Mouse (Mus musculus): ENCODE results near the gene Nacad. TPM values are rescaled to one million over a fixed set of nuclear protein-coding genes. Genes with fewer than 3 reads are reported as not detected.

Nacad gene
- polyA plus RNA-seq, 1 experiment from 2014 or later, result 20.0 TPM

DNA sequence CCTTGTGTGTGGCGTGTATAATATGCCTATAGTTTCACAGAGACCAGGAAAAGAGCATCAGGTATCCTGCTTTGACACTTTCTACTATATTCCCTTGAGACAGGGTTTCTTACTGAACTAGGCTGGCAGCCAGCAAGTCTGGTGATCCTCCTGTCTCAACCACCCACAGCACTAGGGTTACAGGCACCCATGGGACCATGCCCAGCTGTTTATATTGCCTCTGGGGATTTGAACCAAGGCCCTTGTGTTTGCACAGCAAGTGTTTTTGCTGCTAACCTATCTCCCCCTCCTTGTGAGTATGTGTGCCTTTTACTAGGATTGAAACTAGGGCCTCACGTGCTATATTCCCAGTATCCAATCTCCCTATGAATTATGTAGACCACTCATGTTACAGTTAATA is 24.3 kb downstream of the Nacad start:
- CTCF ChIA-PET, result no interaction called here
- no peaks in the 10 kb centered on the region for H3K27me3 ChIP-seq
- no peak for TF ChIP-seq CTCF (IDR thresholded peaks at IDR 0.05)
- ATAC-seq, result no peak
- POLR2A ChIA-PET, result no interaction called here
- in situ Hi-C loops (cut with MboI; ENCODE audit: low pct_unique_long_range_greater_than_20kb), result no loop called here
- no peak for DNase-seq (ENCODE audit: low read depth, low spot score)

DNA sequence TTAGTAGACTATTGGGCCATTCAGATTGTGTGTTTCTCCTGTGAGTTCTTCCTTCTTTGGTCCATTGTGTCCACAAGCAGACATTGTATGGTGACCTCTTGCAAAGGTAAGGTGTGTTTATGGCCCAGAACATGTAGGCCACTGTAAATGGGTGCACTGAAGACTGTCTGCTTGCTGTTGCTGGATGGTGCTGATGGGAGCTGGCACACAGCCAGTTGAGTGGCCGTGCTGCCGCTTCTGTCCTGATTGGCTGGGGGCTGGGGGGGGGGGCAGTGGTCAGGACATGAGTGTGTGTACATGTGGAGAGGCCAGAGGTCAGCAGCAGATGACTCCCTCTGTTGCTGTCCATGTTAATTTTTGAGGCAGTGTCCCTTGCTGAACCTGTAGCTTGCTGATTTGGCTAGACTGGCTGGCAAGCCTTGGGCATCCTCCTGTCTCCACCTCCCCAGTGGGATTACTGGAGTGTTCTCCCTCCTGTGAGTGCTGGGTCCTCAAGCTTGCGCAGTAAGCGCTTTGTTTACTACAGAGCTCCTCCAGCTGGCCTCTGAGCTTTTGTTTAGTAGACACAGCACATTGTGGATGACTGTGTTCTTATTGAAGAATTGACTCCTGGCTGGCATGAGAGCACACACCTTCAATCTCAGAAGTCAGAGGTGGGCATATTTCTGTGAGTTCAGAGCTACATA is 25.6 kb downstream of the Nacad start:
- no peaks in the 10 kb centered on the region for H3K27me3 ChIP-seq
- ATAC-seq (no peak), DNase-seq (ENCODE audit: low read depth, low spot score) (no peak)
- CTCF ChIA-PET, result interaction anchor here (1.1 kb wide), 1 partner anchor 12 kb away, joined by 3 read pairs; no protein-coding TSS in a partner anchor
- TF ChIP-seq CTCF (IDR thresholded peaks at IDR 0.05), result no peak
- in situ Hi-C loops (cut with MboI; ENCODE audit: low pct_unique_long_range_greater_than_20kb), result no loop called here
- POLR2A ChIA-PET, result no interaction called here

- no peak for ATAC-seq
- H3K27me3 ChIP-seq, result no peaks in the 10 kb centered on the region
- CTCF ChIA-PET, result no interaction called here
- TF ChIP-seq CTCF (IDR thresholded peaks at IDR 0.05), result no peak
- DNase-seq (ENCODE audit: low read depth, low spot score), result no peak
- in situ Hi-C loops (cut with MboI; ENCODE audit: low pct_unique_long_range_greater_than_20kb), result no loop called here
- POLR2A ChIA-PET, result no interaction called here
Measured at GRCm38 (mm10) chr11:6579361-6579760, 26.5 kb downstream of the Nacad start.

DNA sequence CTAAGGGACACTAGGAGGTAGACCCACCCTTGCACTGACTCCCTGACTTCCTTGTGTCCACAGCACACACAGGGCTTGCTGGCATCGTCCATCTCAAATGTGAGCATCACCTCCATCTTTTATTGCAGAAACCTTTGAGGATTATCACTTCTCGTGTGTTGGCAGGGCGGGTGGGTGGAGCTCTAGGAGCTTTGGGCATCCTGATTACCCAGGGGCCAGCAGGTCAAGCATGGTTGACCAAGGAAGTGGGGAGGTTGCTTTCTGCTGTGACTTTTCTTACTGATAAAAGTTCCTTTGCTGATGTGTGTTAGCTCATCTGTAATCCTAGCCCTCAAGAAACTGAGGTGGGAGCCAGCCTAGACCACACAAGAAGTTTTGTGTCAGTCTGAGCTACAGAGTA is 29.7 kb downstream of the Nacad start:
- in situ Hi-C loops (cut with MboI; ENCODE audit: low pct_unique_long_range_greater_than_20kb), result no loop called here
- ATAC-seq (no peak), DNase-seq (ENCODE audit: low read depth, low spot score) (no peak)
- no peak for TF ChIP-seq CTCF (IDR thresholded peaks at IDR 0.05)
- CTCF ChIA-PET, result interaction anchor here (1.3 kb wide), 2 partner anchors 18 to 19 kb away, joined by 3 read pairs; no protein-coding TSS in a partner anchor
- POLR2A ChIA-PET, result interaction anchor here (0.7 kb wide), 1 partner anchor 95 kb away, joined by 3 read pairs; no protein-coding TSS in a partner anchor
- H3K27me3 ChIP-seq, result no peaks in the 10 kb centered on the region

DNA sequence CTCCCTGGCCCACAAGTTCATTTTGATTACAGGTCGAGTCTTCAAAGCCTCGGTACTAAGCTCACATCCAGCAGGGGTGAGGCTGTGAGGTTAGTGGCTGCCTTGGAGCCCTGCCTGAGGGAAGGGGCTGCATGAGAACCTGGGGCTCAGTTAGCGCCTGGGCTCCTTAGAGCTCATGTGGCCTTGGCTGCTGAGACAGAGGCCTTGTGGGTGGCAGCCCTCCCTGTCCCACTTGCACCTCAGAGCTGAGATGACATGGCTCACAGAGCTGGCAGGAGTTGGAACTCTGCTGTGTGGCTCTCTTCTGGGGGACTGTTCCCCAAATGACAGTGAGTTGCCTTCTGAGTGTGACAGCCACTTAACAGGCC is 36.5 kb downstream of the Nacad start:
- POLR2A ChIA-PET, result no interaction called here
- in situ Hi-C loops (cut with MboI; ENCODE audit: low pct_unique_long_range_greater_than_20kb), result no loop called here
- TF ChIP-seq CTCF (IDR thresholded peaks at IDR 0.05), result no peak
- CTCF ChIA-PET, result interaction anchor here (0.7 to 1.4 kb wide), 7 partner anchors 17 to 139 kb away, joined by 3 to 5 read pairs (median 3); no protein-coding TSS in a partner anchor
- ATAC-seq, result peak; percentile 40
- DNase-seq (ENCODE audit: low read depth, low spot score), result no peak
- no peaks in the 10 kb centered on the region for H3K27me3 ChIP-seq

- ATAC-seq (peak; percentile 42), DNase-seq (ENCODE audit: low read depth, low spot score) (no peak)
- in situ Hi-C loops (cut with MboI; ENCODE audit: low pct_unique_long_range_greater_than_20kb), result no loop called here
- POLR2A ChIA-PET, result no interaction called here
- H3K27me3 ChIP-seq, result no peaks in the 10 kb centered on the region
- CTCF ChIA-PET, result interaction anchor here (0.7 to 1.4 kb wide), 8 partner anchors 12 to 139 kb away, joined by 3 to 5 read pairs (median 3); no protein-coding TSS in a partner anchor
- no peak for TF ChIP-seq CTCF (IDR thresholded peaks at IDR 0.05)
Measured at GRCm38 (mm10) chr11:6568584-6569409, 37.1 kb downstream of the Nacad start.

GRCm38 (mm10) chr11:6567951-6568350 is 37.9 kb downstream of the Nacad start:
- no peak for DNase-seq (ENCODE audit: low read depth, low spot score)
- ChIA-PET CTCF (interaction anchor here (1.1 to 1.9 kb wide), 4 partner anchors 9 to 96 kb away, joined by 3 to 5 read pairs (median 3); no protein-coding TSS in a partner anchor), POLR2A (no interaction called here)
- TF ChIP-seq CTCF (IDR thresholded peaks at IDR 0.05), result no peak
- H3K27me3 ChIP-seq, result no peaks in the 10 kb centered on the region
- ATAC-seq, result no peak
- in situ Hi-C loops (cut with MboI; ENCODE audit: low pct_unique_long_range_greater_than_20kb), result no loop called here

- ATAC-seq (no peak), DNase-seq (ENCODE audit: low read depth, low spot score) (no peak)
- no peak for TF ChIP-seq CTCF (IDR thresholded peaks at IDR 0.05)
- H3K27me3 ChIP-seq, result no peaks in the 10 kb centered on the region
- in situ Hi-C loops (cut with MboI; ENCODE audit: low pct_unique_long_range_greater_than_20kb), result no loop called here
- POLR2A ChIA-PET, result interaction anchor here (1.2 kb wide), 1 partner anchor 8 kb away, joined by 3 read pairs; no protein-coding TSS in a partner anchor
- CTCF ChIA-PET, result interaction anchor here (0.8 to 1.9 kb wide), 3 partner anchors 8 to 18 kb away, joined by 3 to 5 read pairs (median 4); no protein-coding TSS in a partner anchor
Measured at GRCm38 (mm10) chr11:6566496-6566895, 39.4 kb downstream of the Nacad start.

DNA sequence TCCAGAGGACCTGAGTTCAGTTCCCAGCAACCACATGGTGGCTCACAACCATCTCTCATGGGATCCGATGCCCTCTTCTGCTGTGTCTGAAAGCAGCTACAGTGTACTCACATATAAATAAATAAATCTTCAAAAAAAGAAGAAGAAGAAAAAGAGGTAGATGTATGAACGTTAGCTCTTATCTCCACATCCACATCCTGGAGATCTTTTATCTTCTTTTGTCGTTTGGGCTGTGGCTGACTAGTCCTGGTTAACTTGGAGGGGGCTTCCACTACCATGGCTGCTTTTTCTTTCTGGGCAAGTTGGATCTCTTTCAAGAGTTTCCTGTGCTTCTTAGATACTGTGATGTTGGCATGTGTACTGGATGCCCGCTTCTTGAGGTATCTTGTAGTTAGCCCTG is 42.7 kb downstream of the Nacad start:
- ChIA-PET CTCF (interaction anchor here (3.2 kb wide), 1 partner anchor 14 kb away, joined by 9 read pairs; no protein-coding TSS in a partner anchor), POLR2A (no interaction called here)
- ATAC-seq (no peak), DNase-seq (ENCODE audit: low read depth, low spot score) (no peak)
- in situ Hi-C loops (cut with MboI; ENCODE audit: low pct_unique_long_range_greater_than_20kb), result no loop called here
- H3K27me3 ChIP-seq, result no peaks in the 10 kb centered on the region
- no peak for TF ChIP-seq CTCF (IDR thresholded peaks at IDR 0.05)

DNA sequence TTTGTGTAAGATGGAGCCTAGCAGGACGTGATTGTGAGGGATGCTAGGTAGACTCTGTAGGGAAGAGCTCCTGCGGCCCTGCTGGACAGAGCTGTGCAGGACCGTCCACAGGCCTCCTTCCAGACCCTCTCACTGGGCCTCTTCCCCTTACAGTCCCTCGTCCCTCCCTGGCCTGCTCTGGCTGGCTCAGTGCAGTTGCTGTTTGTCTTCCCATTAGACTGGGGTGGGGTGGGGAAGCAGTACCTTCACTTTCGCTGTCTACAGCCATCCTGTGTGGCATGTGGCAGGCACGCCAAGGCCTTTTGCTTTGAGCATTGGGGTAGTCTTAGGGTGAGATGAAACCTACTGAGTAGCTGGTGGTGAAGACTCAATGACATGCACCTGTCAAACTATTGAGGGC is 43.5 kb downstream of the Nacad start:
- in situ Hi-C loops (cut with MboI; ENCODE audit: low pct_unique_long_range_greater_than_20kb), result no loop called here
- no peak for TF ChIP-seq CTCF (IDR thresholded peaks at IDR 0.05)
- no peaks in the 10 kb centered on the region for H3K27me3 ChIP-seq
- POLR2A ChIA-PET, result no interaction called here
- ATAC-seq, result no peak
- no peak for DNase-seq (ENCODE audit: low read depth, low spot score)
- CTCF ChIA-PET, result interaction anchor here (3.2 kb wide), 1 partner anchor 13 kb away, joined by 9 read pairs; no protein-coding TSS in a partner anchor

DNA sequence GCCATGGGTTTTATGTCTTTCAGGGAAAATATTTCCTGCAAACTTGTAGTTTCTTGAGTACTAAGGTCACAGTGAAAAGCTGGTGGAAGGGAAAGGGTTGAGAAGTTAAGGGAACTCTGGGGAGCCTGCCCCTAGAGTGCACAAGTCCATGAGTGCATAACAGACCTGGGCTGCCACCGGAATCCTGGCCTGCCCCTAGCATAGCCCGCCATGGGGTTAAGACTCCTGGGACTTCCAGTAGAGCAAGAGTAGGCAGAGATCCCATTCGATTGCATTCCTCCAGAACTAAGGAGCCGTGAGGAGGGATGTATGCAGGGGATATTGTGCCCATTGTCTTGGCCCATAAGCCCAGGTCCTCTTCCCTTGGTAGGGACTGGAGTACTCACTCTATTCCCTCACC is 44.4 kb downstream of the Nacad start:
- in situ Hi-C loops (cut with MboI; ENCODE audit: low pct_unique_long_range_greater_than_20kb), result no loop called here
- POLR2A ChIA-PET, result interaction anchor here (0.6 kb wide), 1 partner anchor 211 kb away, joined by 5 read pairs; no protein-coding TSS in a partner anchor
- no peak for TF ChIP-seq CTCF (IDR thresholded peaks at IDR 0.05)
- H3K27me3 ChIP-seq, result no peaks in the 10 kb centered on the region
- CTCF ChIA-PET, result interaction anchor here (1.5 kb wide), 1 partner anchor 13 kb away, joined by 3 read pairs; no protein-coding TSS in a partner anchor
- DNase-seq (ENCODE audit: low read depth, low spot score), result no peak
- ATAC-seq, result no peak
